Mouse (Mus musculus) left cerebral cortex, adult 2 months (tissue): ENCODE data around the gene Trub1. TPM values are rescaled to one million over a fixed set of nuclear protein-coding genes. Genes with fewer than 3 reads are reported as not detected.

Experiments
- DNase-seq, 2 experiments: peaks; one replicate each; pipeline ENCODE4 v3.0.0; 2021 to 2022; ENCODE audit warnings: low spot score in 2 of 2, mixed read lengths in 1 of 2; ENCODE audit errors: extremely low spot score in 1 of 2
- H3K27ac ChIP-seq: fragments of 200-600 bp; 2 replicates; pipeline ENCODE4 v1.8.1; 2022
- H3K4me3 ChIP-seq: fragments of 200-600 bp; 2 replicates; pipeline ENCODE4 v1.8.1; 2022
- CTCF ChIP-seq: fragments of 200-600 bp; IDR thresholded peaks from 2 replicates; pipeline ENCODE4 v1.8.1; 2022; ENCODE audit warnings: antibody characterized with exemption, mild to moderate bottlenecking, moderate library complexity
- intact Hi-C: fragments of 180-260 bp; cut with DNase I; formaldehyde crosslinking; loops from one replicate; pipeline ENCODE4 v1.15.1; 2025
- total RNA-seq, 2 experiments: library from RNA; stranded (reverse); gene quantifications; 2 replicates each; pipeline ENCODE4 v1.2.3; 2021

Trub1 gene
- total RNA-seq, 2 experiments from 2014 or later, result 14.3 to 18.9 TPM

- TF ChIP-seq CTCF, result no peak
- Histone ChIP-seq H3K4me3 (no peak overlapping the region), H3K27ac (no peak overlapping the region)
- intact Hi-C loops, result no loop called here
- DNase-seq, result no peak
Measured at GRCm38 (mm10) chr19:57536512-57536911, 83.8 kb downstream of the Trub1 start.

GRCm38 (mm10) chr19:57537510-57538182 is 84.9 kb downstream of the Trub1 start:
- TF ChIP-seq CTCF, result no peak
- no peak overlapping the region for H3K27ac ChIP-seq

GRCm38 (mm10) chr19:57540118-57540517 is 87.4 kb downstream of the Trub1 start:
- Histone ChIP-seq H3K27ac (no peak overlapping the region), H3K4me3 (no peak overlapping the region)
- intact Hi-C loops, result no loop called here
- no peak for TF ChIP-seq CTCF
- no peak for DNase-seq

More at GRCm38 (mm10) chr19:57537510-57538182, 84.9 kb downstream of the Trub1 start:
- H3K4me3 ChIP-seq, result no peak overlapping the region
- intact Hi-C loops, result no loop called here
- DNase-seq, result no peak

Other genes with a start within 250 kb of the Trub1 start
- gene Ablim1, start 138.0 kb upstream of the Trub1 start, total RNA-seq, result 100 to 1,000 TPM; 118 to 124 TPM
- 10 to 100 TPM; 24.2 to 27.1 TPM for gene Fam160b1, start 92.2 kb upstream of the Trub1 start, total RNA-seq
- gene Atrnl1, start 158.1 kb downstream of the Trub1 start, total RNA-seq, result 100 to 1,000 TPM; 104 to 106 TPM